Comparison of ENCODE assay signal across 15 mouse cellular contexts in the genomic region with DNA sequence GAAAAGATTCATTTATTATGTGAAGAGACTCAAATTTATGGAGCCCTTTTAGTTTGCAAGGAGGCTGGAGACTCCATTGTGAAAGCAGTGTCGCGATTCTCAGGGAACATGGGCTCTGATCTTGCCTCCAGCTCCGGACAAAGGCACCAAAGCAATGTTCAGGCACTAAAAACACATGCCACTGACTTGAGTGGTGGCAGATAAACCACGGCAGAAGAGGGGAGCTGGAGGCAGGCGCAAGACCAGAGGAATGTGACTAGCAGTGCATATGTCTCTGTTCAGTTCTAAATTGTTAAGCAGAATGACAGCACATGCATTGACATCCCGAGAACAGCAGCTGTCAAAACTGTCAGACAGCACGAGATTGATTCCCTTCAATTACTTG.
A peak's percentile ranks its signal among the peaks of the same experiment; 100 is the strongest.
DNase-seq lines count a peak whose midpoint lies in the region; ATAC-seq lines count a peak whose summit lies in the region.
"Had no signal": no experiment of that assay in that cellular context is flagged by ENCODE, and none has a peak within 500 bp of the region (broad histone marks: within the 10 kb centered on the region; RNA-seq: fewer than 3 reads in every experiment).

No protein-coding gene starts in this region.

- H3K27ac ChIP-seq in heart, embryonic 16.5 days (ENCODE audit: low read length), result no peak overlapping the region
- H3K27ac ChIP-seq in lung, embryonic 15.5 days, result peak overlapping the region; percentile 58
- peak overlapping the region; percentile 18 for H3K27ac ChIP-seq in embryonic facial prominence, embryonic 15.5 days (replicated peaks)
- H3K27ac ChIP-seq in stomach, embryonic 14.5 days (ENCODE audit: low read length), result peak overlapping the region; percentile 79
- H3K27ac ChIP-seq: hindbrain, embryonic 10.5 days; liver, embryonic 13.5 days; midbrain, embryonic 15.5 days had no signal

- WGBS in heart, embryonic 16.5 days, result 33% methylated on average over 7 of the region's 7 CpGs
- WGBS in lung, embryonic 15.5 days, result 28% methylated on average over 7 of the region's 7 CpGs
- 40% methylated on average over 7 of the region's 7 CpGs for WGBS in embryonic facial prominence, embryonic 15.5 days
- WGBS in stomach, embryonic 14.5 days, result 59% methylated on average over 7 of the region's 7 CpGs

- no peaks in the 10 kb centered on the region for H3K36me3 ChIP-seq in heart, embryonic 16.5 days (ENCODE audit: control insufficient read depth, insufficient read depth)
- H3K36me3 ChIP-seq in lung, embryonic 15.5 days, result no peaks in the 10 kb centered on the region
- no peaks in the 10 kb centered on the region for H3K36me3 ChIP-seq in embryonic facial prominence, embryonic 15.5 days
- H3K36me3 ChIP-seq in stomach, embryonic 14.5 days (ENCODE audit: control insufficient read depth, insufficient read depth, low read length), result no peaks in the 10 kb centered on the region
- H3K36me3 ChIP-seq: hindbrain, embryonic 10.5 days; liver, embryonic 13.5 days; midbrain, embryonic 15.5 days had no signal

- no peaks in the 10 kb centered on the region for H3K4me1 ChIP-seq in heart, embryonic 16.5 days (ENCODE audit: control insufficient read depth, insufficient read depth, low read length)
- H3K4me1 ChIP-seq in lung, embryonic 15.5 days, result 0 out of 2 replicates have a peak, but pooled peaks cover 3% of the 10 kb centered on the region
- no peaks in the 10 kb centered on the region for H3K4me1 ChIP-seq in embryonic facial prominence, embryonic 15.5 days
- H3K4me1 ChIP-seq in stomach, embryonic 14.5 days (ENCODE audit: control insufficient read depth, insufficient read depth, low read length), result no peaks in the 10 kb centered on the region
- H3K4me1 ChIP-seq: hindbrain, embryonic 10.5 days; liver, embryonic 13.5 days; midbrain, embryonic 15.5 days had no signal

- no peak for DNase-seq in heart, postnatal 4 days
- no peak for DNase-seq in lung, postnatal 14 days
- no peak for DNase-seq in ovary, adult 18-20 months (ENCODE audit: low spot score)
- no peak for DNase-seq in urinary bladder, postnatal 25 days (ENCODE audit: low spot score)
- DNase-seq: cerebellum, adult 11-12 months; gastrocnemius, postnatal 25 days; liver, embryonic 13.5 days; thymus, adult 2 months had no signal

- no peaks in the 10 kb centered on the region for H3K9me3 ChIP-seq in heart, embryonic 16.5 days (replicated peaks; ENCODE audit: control insufficient read depth, low read length)
- no peaks in the 10 kb centered on the region for H3K9me3 ChIP-seq in lung, embryonic 15.5 days
- no peaks in the 10 kb centered on the region for H3K9me3 ChIP-seq in embryonic facial prominence, embryonic 15.5 days (replicated peaks)
- H3K9me3 ChIP-seq in stomach, embryonic 14.5 days (ENCODE audit: control insufficient read depth, low read depth, low read length), result no peaks in the 10 kb centered on the region
- H3K9me3 ChIP-seq: hindbrain, embryonic 10.5 days; liver, embryonic 13.5 days; midbrain, embryonic 15.5 days had no signal

- ATAC-seq in heart, embryonic 16.5 days (replicated peaks; ENCODE audit: extremely low read depth, insufficient read depth, low FRiP score), result no peak
- no peak for ATAC-seq in lung, embryonic 15.5 days (ENCODE audit: borderline replicate concordance, extremely low read depth, low FRiP score, low TSS enrichment)
- no peak for ATAC-seq in embryonic facial prominence, embryonic 15.5 days (ENCODE audit: insufficient number of reproducible peaks, low FRiP score, low TSS enrichment, low read depth)
- no peak for ATAC-seq in stomach, embryonic 14.5 days (ENCODE audit: insufficient number of reproducible peaks, insufficient read depth, low FRiP score, low read depth)
- ATAC-seq: inflammation-experienced regulatory T-cells, adult 6 months; midbrain, embryonic 15.5 days had no signal

- H3K9ac ChIP-seq in heart, embryonic 16.5 days (ENCODE audit: low read length), result no peak overlapping the region
- no peak overlapping the region for H3K9ac ChIP-seq in lung, embryonic 15.5 days
- H3K9ac ChIP-seq in embryonic facial prominence, embryonic 15.5 days, result no peak overlapping the region
- no peak overlapping the region for H3K9ac ChIP-seq in stomach, embryonic 14.5 days (replicated peaks; ENCODE audit: low read depth, low read length)
- H3K9ac ChIP-seq: liver, embryonic 13.5 days; midbrain, embryonic 15.5 days had no signal

- H3K4me2 ChIP-seq in heart, embryonic 16.5 days (ENCODE audit: low read depth, low read length), result peak overlapping the region; percentile 52
- peak overlapping the region; percentile 37; the same call in 1 of the 2 replicates for H3K4me2 ChIP-seq in lung, embryonic 15.5 days
- no peak overlapping the region for H3K4me2 ChIP-seq in embryonic facial prominence, embryonic 15.5 days (replicated peaks)
- no peak overlapping the region for H3K4me2 ChIP-seq in stomach, embryonic 14.5 days (replicated peaks; ENCODE audit: low read depth, low read length)
- H3K4me2 ChIP-seq: liver, embryonic 13.5 days; midbrain, embryonic 15.5 days had no signal

- H3K4me3 ChIP-seq in heart, embryonic 16.5 days (ENCODE audit: low read length), result no peak overlapping the region
- H3K4me3 ChIP-seq in lung, embryonic 15.5 days, result no peak overlapping the region
- no peak overlapping the region for H3K4me3 ChIP-seq in embryonic facial prominence, embryonic 15.5 days (replicated peaks)
- H3K4me3 ChIP-seq in stomach, embryonic 14.5 days (ENCODE audit: low read depth, low read length), result no peak overlapping the region
- H3K4me3 ChIP-seq: hindbrain, embryonic 10.5 days; liver, embryonic 13.5 days; midbrain, embryonic 15.5 days had no signal

- no peaks in the 10 kb centered on the region for H3K27me3 ChIP-seq in heart, embryonic 16.5 days (ENCODE audit: control insufficient read depth, insufficient read depth, low read length)
- no peaks in the 10 kb centered on the region for H3K27me3 ChIP-seq in lung, embryonic 15.5 days
- H3K27me3 ChIP-seq in embryonic facial prominence, embryonic 15.5 days, result no peaks in the 10 kb centered on the region
- H3K27me3 ChIP-seq in stomach, embryonic 14.5 days (ENCODE audit: control insufficient read depth, insufficient read depth, low read length), result no peaks in the 10 kb centered on the region
- H3K27me3 ChIP-seq: liver, embryonic 13.5 days; midbrain, embryonic 15.5 days had no signal

Comparison
In these comparisons a context has a peak if more than half of its experiments do, and no peak if none do; other contexts are left out.
1. H3K4me2 ChIP-seq: peak in heart, embryonic 16.5 days (single experiment) and lung, embryonic 15.5 days (single experiment); none in embryonic facial prominence, embryonic 15.5 days (single experiment) and stomach, embryonic 14.5 days (single experiment).